Mouse (Mus musculus): ENCODE data around the gene Olfr1066. TPM values are rescaled to one million over a fixed set of nuclear protein-coding genes. Genes with fewer than 3 reads are reported as not detected.
"Not testable (repeated sequence)": the region's sequence is repeated elsewhere in the genome, so short reads cannot be mapped to it uniquely, and the experiment has no call there.

Olfr1066 gene
- not detected in 2 replicates for polyA plus RNA-seq (2015; fragmentation: Nextera tagmentation; extraction: Ambion mirVana)

DNA sequence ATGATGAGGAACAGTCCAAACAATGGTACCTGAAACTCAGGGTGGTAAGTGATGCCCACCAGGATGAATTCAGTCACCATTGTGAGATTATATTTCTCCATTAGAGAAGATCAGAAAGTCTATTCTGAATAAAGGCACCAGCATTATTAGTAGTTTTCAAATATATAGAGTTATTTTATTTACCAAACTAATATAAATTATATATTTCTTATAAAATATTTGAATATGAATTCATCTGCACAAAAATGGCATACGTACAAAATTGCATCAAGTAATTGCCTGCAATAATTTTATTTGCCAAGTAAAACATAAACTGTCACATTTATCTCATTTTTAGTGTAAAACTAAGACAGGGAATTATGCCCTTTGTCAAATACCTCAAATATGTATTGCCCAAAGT is at the start of gene Olfr1066:
TSS of gene Olfr1066 (minus strand) at position 101 of the 400 bp plus-strand sequence.
- H3K36me3 ChIP-seq (ENCODE audit: poor library complexity, severe bottlenecking) = no peaks in the 10 kb centered on the region
- no peaks in the 10 kb centered on the region for H3K27me3 ChIP-seq
- H3K4me1 ChIP-seq = no peaks in the 10 kb centered on the region
- H3K9ac ChIP-seq = no peak within 1 kb of the TSS
- ATAC-seq = no peak
- no peak within 1 kb of the TSS for H3K4me3 ChIP-seq
- no peak within 1 kb of the TSS for H3K4me2 ChIP-seq
- H3K27ac ChIP-seq = no peak within 1 kb of the TSS
- 84% methylated on average over 1 of the region's 1 CpGs for WGBS
- no peaks in the 10 kb centered on the region for H3K9me3 ChIP-seq (replicated peaks)

DNA sequence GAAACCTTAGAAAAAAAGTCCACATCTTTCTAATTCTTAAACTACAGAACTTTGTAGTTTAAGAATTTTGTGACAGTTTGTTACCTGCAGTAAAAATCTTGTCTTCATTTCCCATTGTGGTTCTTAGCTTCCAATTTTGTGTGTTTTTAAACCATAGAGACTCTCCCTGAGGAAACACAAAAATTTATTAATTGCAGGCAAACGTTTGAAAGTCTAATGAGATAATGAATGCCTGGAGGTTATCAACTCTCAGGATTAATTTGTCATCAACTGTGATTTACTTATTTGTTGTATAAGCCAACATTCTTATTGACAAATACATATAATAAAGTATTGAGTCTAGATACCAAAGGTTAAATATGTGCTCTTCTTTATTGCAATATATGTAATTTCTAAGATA is 31.2 kb upstream of the Olfr1066 start, which contains the start of gene Olfr228:
TSS of gene Olfr228 (minus strand) at position 101 of the 400 bp plus-strand sequence.
- no peaks in the 10 kb centered on the region for H3K4me1 ChIP-seq
- no peaks in the 10 kb centered on the region for H3K9me3 ChIP-seq (replicated peaks)
- no peak within 1 kb of the TSS for H3K27ac ChIP-seq
- H3K36me3 ChIP-seq (ENCODE audit: poor library complexity, severe bottlenecking) = no peaks in the 10 kb centered on the region
- WGBS = 63% methylated on average over 1 of the region's 1 CpGs
- H3K27me3 ChIP-seq = no peaks in the 10 kb centered on the region
- H3K4me2 ChIP-seq = no peak within 1 kb of the TSS
- no peak for ATAC-seq
- H3K9ac ChIP-seq = no peak within 1 kb of the TSS
- H3K4me3 ChIP-seq = no peak within 1 kb of the TSS

- peak; percentile 84 for ATAC-seq
- Histone ChIP-seq H3K4me2 (peak overlapping the region; percentile 10; the same call in 1 of the 2 replicates), H3K27me3 (no peaks in the 10 kb centered on the region), H3K27ac (no peak overlapping the region), H3K4me1 (no peaks in the 10 kb centered on the region), H3K36me3 (ENCODE audit: poor library complexity, severe bottlenecking) (no peaks in the 10 kb centered on the region), H3K9ac (no peak overlapping the region), H3K9me3 (replicated peaks) (no peaks in the 10 kb centered on the region), H3K4me3 (no peak overlapping the region)
- WGBS = 38% methylated on average over 10 of the region's 10 CpGs
These were observed 8.5 kb upstream of the Olfr1066 start for GRCm38 (mm10) chr2:86464442-86465109.

DNA sequence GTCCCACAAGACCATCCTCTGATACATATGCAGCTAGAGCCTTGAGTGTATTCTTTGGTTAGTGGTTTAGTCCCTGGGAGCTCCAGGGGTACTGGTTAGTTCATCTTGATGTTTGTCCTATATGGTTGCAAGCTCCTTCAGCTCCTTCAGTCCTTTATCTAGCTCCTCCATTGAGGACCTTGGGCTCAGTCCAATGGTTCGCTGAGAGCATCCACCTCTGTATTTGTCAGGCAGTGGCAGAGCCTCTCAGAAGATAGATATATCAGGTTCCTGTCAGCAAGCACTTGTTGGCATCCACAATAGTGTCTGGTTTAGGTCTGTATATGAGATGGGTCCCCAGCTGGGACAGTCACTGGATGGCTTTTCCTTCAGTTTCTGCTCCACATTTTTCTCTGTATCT is 4.4 kb upstream of the Olfr1066 start:
- Histone ChIP-seq H3K4me1 (no peaks in the 10 kb centered on the region), H3K27ac (no peak overlapping the region), H3K27me3 (no peaks in the 10 kb centered on the region), H3K9ac (no peak overlapping the region), H3K9me3 (replicated peaks) (no peaks in the 10 kb centered on the region), H3K4me3 (no peak overlapping the region), H3K36me3 (ENCODE audit: poor library complexity, severe bottlenecking) (no peaks in the 10 kb centered on the region), H3K4me2 (no peak overlapping the region)
- ATAC-seq = no peak
- WGBS = 81% methylated on average over 1 of the region's 1 CpGs

- not testable (repeated sequence) for H3K36me3 ChIP-seq (ENCODE audit: poor library complexity, severe bottlenecking); ATAC-seq; H3K9me3 ChIP-seq (replicated peaks); H3K9ac ChIP-seq; H3K4me1 ChIP-seq; H3K27me3 ChIP-seq; H3K4me3 ChIP-seq; H3K27ac ChIP-seq; H3K4me2 ChIP-seq
- 82% methylated on average over 1 of the region's 1 CpGs for WGBS
These were observed 5.6 kb downstream of the Olfr1066 start, which contains the start of gene Olfr1065 for GRCm38 (mm10) chr2:86450491-86450890. Olfr1065 (minus strand) TSS chr2:86450591.

GRCm38 (mm10) chr2:86442101-86442500 is 14.0 kb downstream of the Olfr1066 start:
- not testable (repeated sequence) for H3K9me3 ChIP-seq (replicated peaks); ATAC-seq
- 56% methylated on average over 1 of the region's 1 CpGs for WGBS

DNA sequence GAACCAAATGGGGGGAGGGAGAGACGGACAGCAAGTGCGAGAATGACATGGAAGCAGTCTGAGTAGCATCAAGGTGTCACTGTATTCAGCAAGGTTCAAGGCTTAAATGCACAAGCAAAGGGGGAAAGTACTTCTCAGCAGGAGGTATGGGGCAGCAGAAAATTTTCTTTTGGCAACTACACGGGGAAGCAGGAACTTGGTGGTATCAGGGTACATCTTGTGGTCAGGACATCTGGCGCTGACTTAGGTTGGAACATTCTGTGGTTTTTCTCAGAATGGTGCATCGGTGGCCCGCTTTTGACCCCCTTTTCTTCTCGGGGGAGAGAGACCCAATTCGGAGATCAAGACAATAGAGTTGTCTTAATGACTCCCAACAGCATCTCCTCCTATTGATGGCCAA is 27.6 kb downstream of the Olfr1066 start:
- not testable (repeated sequence) for H3K4me2 ChIP-seq; H3K27ac ChIP-seq; H3K9ac ChIP-seq; H3K4me3 ChIP-seq; ATAC-seq; H3K4me1 ChIP-seq; H3K36me3 ChIP-seq (ENCODE audit: poor library complexity, severe bottlenecking); H3K9me3 ChIP-seq (replicated peaks); H3K27me3 ChIP-seq
- WGBS = 90% methylated on average over 8 of the region's 8 CpGs

More at GRCm38 (mm10) chr2:86442101-86442500, 14.0 kb downstream of the Olfr1066 start:
- H3K27ac ChIP-seq; H3K4me2 ChIP-seq; H3K4me3 ChIP-seq; H3K36me3 ChIP-seq (ENCODE audit: poor library complexity, severe bottlenecking); H3K4me1 ChIP-seq; H3K9ac ChIP-seq; H3K27me3 ChIP-seq: not testable (repeated sequence)

DNA sequence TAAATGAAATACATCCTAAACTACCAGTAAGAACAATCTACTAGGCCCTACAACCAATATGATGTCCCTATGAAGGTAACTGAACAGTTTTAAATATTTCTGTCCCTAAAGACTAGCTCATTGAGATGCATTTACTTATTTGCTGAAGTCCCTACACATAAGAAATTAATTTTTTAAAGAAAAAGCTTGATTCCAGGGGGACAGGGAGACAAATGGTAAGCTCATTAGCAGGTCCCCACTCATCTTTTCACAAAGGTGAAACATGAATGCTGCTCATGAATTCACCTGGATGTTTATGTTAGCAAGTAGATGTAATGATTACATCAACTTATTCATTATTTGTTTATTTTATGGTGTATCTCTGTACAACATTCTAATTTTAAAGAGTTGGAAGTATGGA is 29.4 kb downstream of the Olfr1066 start, which contains the start of gene Olfr1062:
TSS of gene Olfr1062 (minus strand) at position 101 of the 400 bp plus-strand sequence.
- H3K9me3 ChIP-seq (replicated peaks); H3K4me1 ChIP-seq; H3K4me3 ChIP-seq; H3K36me3 ChIP-seq (ENCODE audit: poor library complexity, severe bottlenecking); H3K9ac ChIP-seq; H3K27me3 ChIP-seq; H3K27ac ChIP-seq; ATAC-seq; H3K4me2 ChIP-seq: not testable (repeated sequence)

- no peak within 1 kb of the TSS for H3K27ac ChIP-seq
- H3K27me3 ChIP-seq = no peaks in the 10 kb centered on the region
- ATAC-seq = no peak
- H3K9ac ChIP-seq = no peak within 1 kb of the TSS
- H3K4me1 ChIP-seq = no peaks in the 10 kb centered on the region
- no peaks in the 10 kb centered on the region for H3K36me3 ChIP-seq (ENCODE audit: poor library complexity, severe bottlenecking)
- H3K4me3 ChIP-seq = no peak within 1 kb of the TSS
- H3K9me3 ChIP-seq (replicated peaks) = no peaks in the 10 kb centered on the region
- H3K4me2 ChIP-seq = no peak within 1 kb of the TSS
- 87% methylated on average over 1 of the region's 1 CpGs for WGBS
These were observed 42.1 kb downstream of the Olfr1066 start, which contains the start of gene Olfr1061 for GRCm38 (mm10) chr2:86413950-86414349. Olfr1061 (minus strand) TSS chr2:86414050.

Other genes with a start within 250 kb of the Olfr1066 start
- gene Olfr1046, start 237.0 kb downstream of the Olfr1066 start, polyA plus RNA-seq (2015; fragmentation: Nextera tagmentation; extraction: Ambion mirVana) = not detected in 2 replicates
- gene Olfr1047, start 224.9 kb downstream of the Olfr1066 start, polyA plus RNA-seq (2015; fragmentation: Nextera tagmentation; extraction: Ambion mirVana) = not detected in 2 replicates
- gene Olfr1048, start 216.0 kb downstream of the Olfr1066 start, polyA plus RNA-seq (2015; fragmentation: Nextera tagmentation; extraction: Ambion mirVana) = not detected in 2 replicates
- gene Olfr1049, start 197.9 kb downstream of the Olfr1066 start, polyA plus RNA-seq (2015; fragmentation: Nextera tagmentation; extraction: Ambion mirVana) = not detected in 2 replicates
- not detected in 2 replicates for gene Olfr1051, start 177.2 kb downstream of the Olfr1066 start, polyA plus RNA-seq (2015; fragmentation: Nextera tagmentation; extraction: Ambion mirVana)
- gene Olfr1052, start 163.8 kb downstream of the Olfr1066 start, polyA plus RNA-seq (2015; fragmentation: Nextera tagmentation; extraction: Ambion mirVana) = not detected in 2 replicates
- gene Olfr1053, start 141.0 kb downstream of the Olfr1066 start, polyA plus RNA-seq (2015; fragmentation: Nextera tagmentation; extraction: Ambion mirVana) = not detected in 2 replicates
- gene Olfr1054, start 120.8 kb downstream of the Olfr1066 start, polyA plus RNA-seq (2015; fragmentation: Nextera tagmentation; extraction: Ambion mirVana) = not detected in 2 replicates
- gene Olfr1055, start 106.0 kb downstream of the Olfr1066 start, polyA plus RNA-seq (2015; fragmentation: Nextera tagmentation; extraction: Ambion mirVana) = not detected in 2 replicates
- not detected in 2 replicates for gene Olfr1056, start 93.8 kb downstream of the Olfr1066 start, polyA plus RNA-seq (2015; fragmentation: Nextera tagmentation; extraction: Ambion mirVana)
- gene Olfr1057, start 77.9 kb downstream of the Olfr1066 start, polyA plus RNA-seq (2015; fragmentation: Nextera tagmentation; extraction: Ambion mirVana) = not detected in 2 replicates
- not detected in 2 replicates for gene Olfr1058, start 67.7 kb downstream of the Olfr1066 start, polyA plus RNA-seq (2015; fragmentation: Nextera tagmentation; extraction: Ambion mirVana)
- gene Olfr1061, start 42.2 kb downstream of the Olfr1066 start, polyA plus RNA-seq (2015; fragmentation: Nextera tagmentation; extraction: Ambion mirVana) = not detected in 2 replicates
- not detected in 2 replicates for gene Olfr1062, start 29.5 kb downstream of the Olfr1066 start, polyA plus RNA-seq (2015; fragmentation: Nextera tagmentation; extraction: Ambion mirVana)
- not detected in 2 replicates for gene Olfr1065, start 5.7 kb downstream of the Olfr1066 start, polyA plus RNA-seq (2015; fragmentation: Nextera tagmentation; extraction: Ambion mirVana)
- not detected in 2 replicates for gene Olfr228, start 31.1 kb upstream of the Olfr1066 start, polyA plus RNA-seq (2015; fragmentation: Nextera tagmentation; extraction: Ambion mirVana)
- gene Olfr1076, start 52.2 kb upstream of the Olfr1066 start, polyA plus RNA-seq (2015; fragmentation: Nextera tagmentation; extraction: Ambion mirVana) = not detected in 2 replicates
- gene Olfr1079, start 86.2 kb upstream of the Olfr1066 start, polyA plus RNA-seq (2015; fragmentation: Nextera tagmentation; extraction: Ambion mirVana) = not detected in 2 replicates
- gene Olfr1080, start 102.0 kb upstream of the Olfr1066 start, polyA plus RNA-seq (2015; fragmentation: Nextera tagmentation; extraction: Ambion mirVana) = not detected in 2 replicates
- not detected in 2 replicates for gene Olfr1082, start 142.7 kb upstream of the Olfr1066 start, polyA plus RNA-seq (2015; fragmentation: Nextera tagmentation; extraction: Ambion mirVana)
- gene Olfr1084, start 183.5 kb upstream of the Olfr1066 start, polyA plus RNA-seq (2015; fragmentation: Nextera tagmentation; extraction: Ambion mirVana) = not detected in 2 replicates
- not detected in 2 replicates for gene Olfr1085, start 205.8 kb upstream of the Olfr1066 start, polyA plus RNA-seq (2015; fragmentation: Nextera tagmentation; extraction: Ambion mirVana)
- gene Olfr1086, start 223.8 kb upstream of the Olfr1066 start, polyA plus RNA-seq (2015; fragmentation: Nextera tagmentation; extraction: Ambion mirVana) = not detected in 2 replicates
- gene Olfr1087, start 242.1 kb upstream of the Olfr1066 start, polyA plus RNA-seq (2015; fragmentation: Nextera tagmentation; extraction: Ambion mirVana) = not detected in 2 replicates

All from forebrain, embryonic 13.5 days (tissue).